Mouse (Mus musculus): ENCODE results near the gene Ccr10.
"Not testable (repeated sequence)": the region's sequence is repeated elsewhere in the genome, so short reads cannot be mapped to it uniquely, and the experiment has no call there.

The Ccr10 gene

GRCm38 (mm10) chr11:101154648-101155047, 20.6 kb downstream of the Ccr10 start:
- no peak for DNase-seq (ENCODE audit: low spot score)

GRCm38 (mm10) chr11:101152825-101153224, 22.4 kb downstream of the Ccr10 start:
- no peak for DNase-seq (ENCODE audit: low spot score)

GRCm38 (mm10) chr11:101151063-101151462, 24.2 kb downstream of the Ccr10 start:
- no peak for DNase-seq (ENCODE audit: low spot score)

DNA sequence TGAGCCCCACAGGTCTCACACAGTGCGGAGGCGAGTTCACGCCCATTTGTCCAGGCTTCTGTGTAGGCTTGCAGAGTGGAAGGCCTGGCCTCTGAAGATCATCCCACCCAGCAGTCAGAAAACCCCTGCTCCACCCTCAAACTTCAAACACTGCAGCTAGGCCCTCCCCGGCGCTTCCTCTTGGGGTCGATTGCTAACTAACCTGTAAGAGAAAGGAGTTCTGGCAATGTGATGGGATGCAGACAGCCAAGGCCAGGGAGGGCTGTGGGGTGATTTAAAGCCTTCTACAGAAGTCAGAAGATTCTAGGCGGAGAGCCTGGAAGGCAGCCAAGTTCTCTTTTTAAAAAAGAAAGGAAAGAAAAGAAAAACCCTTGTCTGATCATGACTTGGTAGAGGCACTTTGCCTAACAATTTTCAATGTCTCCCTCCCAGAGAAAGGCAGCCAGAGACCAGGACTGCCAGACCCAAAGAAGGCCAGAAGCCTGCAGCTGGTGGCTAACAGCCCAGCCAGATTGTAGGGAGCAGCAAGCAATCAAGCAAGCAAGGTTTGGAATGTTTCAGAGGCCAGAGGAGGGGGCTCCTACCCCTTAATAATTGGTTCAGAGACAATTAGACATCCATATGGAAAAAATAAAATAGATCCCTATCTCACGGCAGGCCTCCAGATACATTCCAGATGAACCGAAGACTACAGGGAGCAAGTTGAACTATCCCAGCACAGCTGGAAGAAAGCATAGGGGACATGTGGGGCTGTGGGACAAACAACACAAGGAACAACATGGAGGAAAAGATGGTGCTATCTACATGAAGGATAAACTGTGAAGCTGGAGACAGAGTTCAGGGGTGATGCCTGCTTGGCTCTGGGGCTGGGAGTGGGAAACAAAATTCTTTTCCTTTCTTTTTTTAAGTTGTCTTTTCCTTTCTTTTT, 25.8 kb downstream of the Ccr10 start:
- peak; percentile 32 for DNase-seq (ENCODE audit: low spot score)

GRCm38 (mm10) chr11:101148751-101149150, 26.5 kb downstream of the Ccr10 start:
- no peak for DNase-seq (ENCODE audit: low spot score)

DNA sequence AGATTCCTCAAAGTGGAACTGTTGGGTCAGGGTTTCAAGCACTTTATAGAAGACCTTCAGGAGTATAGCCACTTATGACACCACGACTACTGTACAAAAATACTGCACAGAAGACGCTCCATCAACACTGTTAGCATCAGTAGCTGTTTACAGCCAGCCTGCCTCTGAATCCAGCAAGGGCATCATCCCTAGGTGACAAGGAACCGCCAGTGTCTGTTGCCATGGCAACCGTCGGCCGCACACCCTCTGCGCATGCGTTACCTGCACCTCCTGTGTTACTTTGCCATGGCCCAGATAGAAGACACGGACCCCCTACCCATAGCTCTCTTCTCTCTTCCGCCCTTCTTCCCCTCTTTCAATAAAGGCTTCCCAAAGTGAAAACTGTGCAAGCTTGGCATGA, 28.9 kb downstream of the Ccr10 start:
- DNase-seq (ENCODE audit: low spot score), result no peak

- DNase-seq (ENCODE audit: low spot score), result peak; percentile 55
These were observed 31.7 kb downstream of the Ccr10 start for GRCm38 (mm10) chr11:101143338-101144225.

DNA sequence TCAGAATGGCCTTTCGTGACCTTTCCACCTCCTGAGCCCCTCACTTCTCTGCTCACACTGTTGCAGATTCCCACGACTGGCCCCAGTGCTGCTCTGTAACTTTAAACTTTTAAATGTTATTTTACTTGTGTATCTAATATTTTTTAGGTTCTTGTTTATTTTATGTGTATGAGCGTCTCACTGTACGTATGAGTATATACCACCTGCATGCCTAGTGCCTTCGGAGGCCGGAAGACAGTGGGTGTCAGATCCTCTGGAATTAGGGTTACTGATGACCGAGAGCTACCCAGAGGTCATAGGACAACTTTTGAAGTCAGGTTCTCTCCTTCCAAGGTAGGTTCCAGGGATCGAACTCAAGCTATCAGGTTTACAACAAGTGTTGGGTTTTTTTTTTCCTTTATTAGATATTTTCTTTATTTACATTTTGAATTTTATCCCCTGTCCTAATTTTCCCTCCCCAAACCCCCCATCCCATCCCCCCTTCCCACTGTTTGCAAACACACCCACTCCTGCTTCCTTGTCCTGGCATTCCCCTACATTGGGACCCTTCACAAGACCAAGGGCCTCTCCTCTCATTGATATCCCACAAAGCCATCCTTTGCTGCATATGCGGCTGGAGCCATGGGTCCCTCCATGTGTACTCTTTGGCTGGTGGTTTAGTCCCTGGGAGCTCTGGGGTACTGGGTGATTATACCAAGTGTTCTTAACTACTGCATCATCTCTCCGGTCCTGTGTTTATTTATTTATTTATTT, 32.9 kb downstream of the Ccr10 start:
- DNase-seq (ENCODE audit: low spot score), result no peak

DNA sequence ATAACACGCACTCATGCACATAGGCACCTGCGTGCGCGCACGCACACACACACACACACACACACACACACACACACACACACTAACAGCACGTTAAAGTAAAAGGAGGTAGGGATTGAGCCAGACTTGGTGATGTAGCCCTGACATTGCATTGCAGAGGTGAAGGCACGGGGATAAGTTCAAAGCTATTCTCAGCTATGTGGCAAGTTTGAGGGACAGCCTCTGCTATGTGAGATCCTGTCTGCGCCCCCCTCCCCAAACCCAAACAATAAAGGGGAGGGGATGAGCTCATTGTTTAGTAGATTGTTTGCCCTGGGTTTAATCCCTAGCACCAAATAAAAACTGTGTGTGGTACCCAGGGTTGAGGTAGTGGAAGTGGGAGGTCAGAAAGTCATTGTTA, 34.2 kb downstream of the Ccr10 start:
- DNase-seq (ENCODE audit: low spot score), result no peak

DNA sequence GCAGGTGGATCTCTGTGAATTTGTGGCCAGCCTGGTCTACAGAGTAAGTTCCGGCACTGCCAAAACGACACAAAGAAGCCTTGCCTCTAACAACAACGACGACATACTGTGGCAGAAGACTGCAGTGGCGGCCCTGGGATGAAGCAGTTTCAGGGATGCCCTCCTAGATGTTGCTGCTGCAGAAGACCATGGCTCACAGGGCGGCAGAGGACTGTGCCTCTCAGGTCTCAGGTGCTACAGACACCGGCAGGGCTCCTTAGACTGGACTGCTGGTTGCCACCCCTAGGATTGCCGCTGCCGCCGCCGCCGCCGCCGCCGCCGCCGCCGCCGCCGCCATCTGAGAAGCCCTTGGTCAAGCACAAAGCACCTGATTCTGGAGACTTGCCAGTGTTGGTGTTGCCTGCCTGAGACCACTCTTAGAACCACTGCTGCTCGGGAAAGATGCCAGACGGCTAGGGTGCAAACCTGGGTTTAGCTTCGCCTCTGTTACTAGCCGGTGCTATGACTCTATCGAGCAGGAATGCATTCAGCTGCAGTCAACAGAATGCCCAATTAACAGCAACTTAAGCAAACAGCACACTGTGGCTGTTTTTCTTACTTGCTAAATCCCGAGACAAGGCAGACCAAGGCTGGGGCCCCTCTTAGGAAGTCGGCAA, 35.0 kb downstream of the Ccr10 start:
- DNase-seq (ENCODE audit: low spot score), result no peak

DNA sequence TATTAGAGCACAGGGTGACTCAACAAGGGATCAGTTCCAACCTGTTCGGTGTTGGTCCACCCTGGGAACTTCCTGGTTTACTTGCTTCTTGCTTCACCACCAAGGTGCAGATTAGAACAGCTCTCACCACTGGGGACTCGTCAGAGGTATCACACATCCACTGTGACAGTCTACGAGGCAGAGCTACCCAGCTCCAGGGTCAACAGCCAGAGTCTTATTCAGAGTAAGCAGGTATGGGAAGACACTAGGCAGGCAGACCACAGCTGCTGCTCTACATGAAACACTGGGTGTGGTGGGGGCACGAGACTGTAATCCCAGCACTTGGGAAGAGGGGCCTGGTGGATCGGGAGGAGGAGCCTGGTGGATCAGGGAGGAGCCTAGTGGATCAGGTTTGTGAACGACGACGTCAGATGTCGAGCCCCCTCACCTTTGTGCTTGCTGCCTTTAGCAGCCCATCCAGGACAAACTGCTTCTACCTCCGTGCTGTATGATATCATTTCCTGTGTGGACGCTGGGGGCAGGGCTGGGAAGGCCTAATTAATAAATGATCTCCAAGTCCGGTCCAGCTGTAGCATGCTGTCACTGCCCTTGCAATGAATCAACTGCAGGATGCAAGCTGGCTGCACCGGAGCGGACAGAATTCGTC, 36.6 kb downstream of the Ccr10 start:
- no peak for DNase-seq (ENCODE audit: low spot score)

DNA sequence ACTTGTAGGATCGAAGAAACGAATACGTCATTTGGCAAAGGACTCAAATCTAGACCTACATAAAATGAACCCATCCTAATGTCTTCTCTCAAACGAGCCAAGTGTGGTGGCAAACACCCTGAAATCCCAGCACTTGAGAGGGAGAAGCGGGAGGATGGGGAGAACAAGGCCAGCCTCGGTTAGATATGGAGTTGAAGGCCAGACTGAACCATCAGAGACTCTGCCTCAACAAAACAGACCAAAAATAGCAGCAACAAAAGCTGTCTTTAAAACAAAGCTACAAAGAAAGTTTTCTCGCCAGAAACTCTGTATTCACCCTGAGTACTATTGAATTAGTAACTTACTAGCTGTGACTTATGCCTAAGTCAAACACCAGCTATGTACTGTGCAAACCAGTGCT, 38.2 kb downstream of the Ccr10 start:
- peak; percentile 47 for DNase-seq (ENCODE audit: low spot score)

DNA sequence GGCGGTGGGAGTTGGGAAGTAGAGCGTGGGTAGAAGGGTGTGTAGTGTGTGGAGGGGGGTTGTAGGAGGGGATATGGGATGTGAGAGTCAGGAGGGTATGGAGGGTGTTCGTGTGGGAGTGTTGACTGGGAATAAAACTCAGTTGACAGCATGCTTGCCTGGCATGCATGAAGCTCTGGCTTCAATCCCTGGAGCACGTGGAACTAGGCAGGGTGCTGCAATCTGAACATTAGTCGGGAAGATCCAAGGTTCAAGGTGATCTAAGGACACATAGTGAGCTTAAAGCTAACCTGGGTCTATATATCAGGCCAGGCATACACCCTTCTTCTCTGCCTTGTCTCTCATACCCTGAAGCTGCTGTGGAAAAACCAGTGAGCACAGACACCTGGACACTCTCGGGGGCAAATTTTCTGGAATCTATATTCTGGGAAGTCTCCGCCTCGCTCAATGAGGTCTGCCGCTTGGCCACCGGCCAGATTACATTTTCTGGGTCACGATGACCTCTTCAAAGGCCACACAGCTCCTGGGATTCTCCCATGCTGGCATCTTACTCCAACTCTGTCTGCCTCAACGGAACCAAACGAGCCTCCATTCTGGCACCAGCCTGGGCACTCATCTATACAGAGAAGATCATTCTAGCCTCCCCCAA, 40.9 kb downstream of the Ccr10 start:
- DNase-seq (ENCODE audit: low spot score), result peak; percentile 75

- no peak for DNase-seq (ENCODE audit: low spot score)
These were observed 42.2 kb downstream of the Ccr10 start for GRCm38 (mm10) chr11:101133037-101133436.

- no peak for DNase-seq (ENCODE audit: low spot score)
These were observed 43.5 kb downstream of the Ccr10 start for GRCm38 (mm10) chr11:101131701-101132100.

DNA sequence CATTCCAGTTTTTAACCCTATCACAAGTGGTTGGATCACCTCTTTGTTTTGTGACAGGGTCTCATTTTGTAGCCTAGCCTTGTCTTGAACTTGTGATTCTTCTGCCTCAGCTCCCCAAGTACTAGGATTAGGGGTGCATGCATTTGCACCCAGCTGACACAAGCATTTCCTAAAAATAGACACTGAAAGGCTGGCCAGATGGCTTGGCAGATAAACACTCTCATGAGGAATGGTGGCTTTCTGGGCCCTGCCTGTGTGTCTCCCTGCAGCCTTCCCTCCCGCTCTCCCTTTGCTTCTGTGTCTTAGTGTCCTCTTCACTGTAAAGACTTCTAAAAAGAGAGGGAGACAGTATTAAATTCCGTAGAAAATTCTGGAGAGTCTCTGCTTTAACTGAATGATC, 44.1 kb downstream of the Ccr10 start:
- no peak for DNase-seq (ENCODE audit: low spot score)

GRCm38 (mm10) chr11:101130056-101130756, 45.0 kb downstream of the Ccr10 start:
- no peak for DNase-seq (ENCODE audit: low spot score)

- DNase-seq (ENCODE audit: low spot score), result no peak
These were observed 46.2 kb downstream of the Ccr10 start for GRCm38 (mm10) chr11:101128996-101129577.

DNA sequence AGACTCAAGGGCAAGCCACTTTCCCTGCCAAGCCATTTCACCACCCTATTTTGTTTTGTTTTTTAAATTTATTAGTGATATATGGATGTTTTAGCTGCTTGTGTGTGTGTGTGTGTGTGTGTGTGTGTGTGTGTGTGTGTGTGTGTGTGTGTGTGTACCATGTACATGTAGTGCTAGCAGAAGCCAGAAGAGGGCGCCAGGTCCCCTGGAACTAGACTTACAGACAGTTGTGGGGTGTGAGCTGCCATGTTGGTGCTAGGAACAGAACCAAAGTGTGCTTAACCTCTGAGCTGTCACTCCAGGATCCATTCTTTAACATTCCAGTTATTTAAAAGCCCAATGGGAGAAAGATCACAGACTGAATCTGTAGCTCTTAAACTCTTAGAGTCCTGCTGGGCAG, 48.2 kb downstream of the Ccr10 start:
- no peak for DNase-seq (ENCODE audit: low spot score)

GRCm38 (mm10) chr11:101125008-101125407, 50.2 kb downstream of the Ccr10 start:
- DNase-seq (ENCODE audit: low spot score), result not testable (repeated sequence)

Measured in ovary, adult 18-20 months (tissue).